Mouse (Mus musculus) heart, postnatal 10 days (tissue): Measurements from ENCODE around the gene Dab1. TPM values are rescaled to one million over a fixed set of nuclear protein-coding genes. Genes with fewer than 3 reads are reported as not detected.

Experiments
- DNase-seq, 2 experiments: peaks; one replicate each; pipeline ENCODE4 v3.0.0; 2021
- intact Hi-C: fragments of 180-260 bp; cut with DNase I; formaldehyde crosslinking; loops from one replicate; pipeline ENCODE4 v1.15.1; 2025
- total RNA-seq, 2 experiments: library from RNA; stranded (reverse); gene quantifications; 2 replicates each; pipeline ENCODE4 v1.2.3; 2021

Gene Dab1
- total RNA-seq, 2 experiments from 2014 or later, result 0.40 to 0.43 TPM

DNA sequence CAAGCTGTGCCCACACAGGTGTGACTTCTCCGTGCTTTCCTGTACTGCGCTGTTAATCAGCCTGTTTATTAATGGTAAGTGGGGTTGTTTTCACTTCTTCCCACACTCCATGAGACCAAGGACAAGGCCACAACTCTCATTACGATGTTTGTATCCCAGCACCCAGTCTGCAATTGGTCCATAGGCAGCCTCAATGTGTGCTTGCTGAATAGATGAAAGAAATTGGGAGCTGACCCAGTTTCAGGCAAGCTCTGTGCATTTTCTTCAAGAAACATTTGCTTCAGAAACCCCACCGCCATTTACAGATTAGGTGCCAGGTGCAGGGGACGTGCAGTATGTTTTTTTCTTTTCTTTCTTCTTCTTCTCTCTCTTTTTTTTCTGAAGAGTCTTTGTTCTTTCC is 447.7 kb downstream of the Dab1 start:
- intact Hi-C loops, result no loop called here
- DNase-seq, result no peak

DNA sequence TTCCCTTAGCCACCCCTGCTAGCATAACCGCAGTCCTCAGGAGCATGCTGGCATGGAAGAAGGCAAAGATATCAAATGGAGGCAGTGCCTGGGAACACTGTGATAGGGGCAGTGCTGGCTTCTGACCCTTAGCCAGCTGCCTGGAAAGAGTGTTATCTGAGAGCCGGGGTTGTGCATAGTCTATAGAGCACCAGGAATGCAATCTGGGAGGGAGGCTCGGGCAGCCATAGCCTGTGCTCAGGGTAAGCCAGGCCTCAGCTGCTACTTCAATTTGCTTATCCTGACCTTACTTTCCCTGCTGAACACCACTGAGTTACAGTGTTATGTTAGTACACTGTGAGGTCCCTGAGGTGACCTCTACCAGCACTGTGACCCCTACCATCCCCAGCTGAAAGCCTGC is 448.6 kb downstream of the Dab1 start:
- peak; percentile 4 to 14 for DNase-seq
- intact Hi-C loops, result no loop called here

DNA sequence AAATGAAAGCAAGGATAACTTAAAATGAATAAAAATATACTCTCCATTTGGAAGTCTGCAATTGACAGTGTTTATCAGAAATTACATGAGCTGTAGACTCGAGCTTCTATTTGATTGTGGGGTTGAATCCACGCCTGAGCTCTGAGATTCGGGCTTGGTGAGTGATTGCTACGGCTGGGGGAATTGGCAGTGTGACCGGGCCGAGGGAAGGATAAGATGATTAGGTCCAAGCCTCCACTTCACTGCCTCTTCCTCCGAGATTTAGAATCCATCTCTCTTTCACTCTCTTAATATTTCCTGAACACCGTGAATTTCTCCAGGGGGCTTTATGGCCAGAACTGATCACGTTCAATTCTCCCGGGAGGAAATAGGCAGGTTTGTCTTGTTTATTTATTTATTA is 452.1 kb downstream of the Dab1 start:
- intact Hi-C loops, result no loop called here
- DNase-seq, result no peak

DNA sequence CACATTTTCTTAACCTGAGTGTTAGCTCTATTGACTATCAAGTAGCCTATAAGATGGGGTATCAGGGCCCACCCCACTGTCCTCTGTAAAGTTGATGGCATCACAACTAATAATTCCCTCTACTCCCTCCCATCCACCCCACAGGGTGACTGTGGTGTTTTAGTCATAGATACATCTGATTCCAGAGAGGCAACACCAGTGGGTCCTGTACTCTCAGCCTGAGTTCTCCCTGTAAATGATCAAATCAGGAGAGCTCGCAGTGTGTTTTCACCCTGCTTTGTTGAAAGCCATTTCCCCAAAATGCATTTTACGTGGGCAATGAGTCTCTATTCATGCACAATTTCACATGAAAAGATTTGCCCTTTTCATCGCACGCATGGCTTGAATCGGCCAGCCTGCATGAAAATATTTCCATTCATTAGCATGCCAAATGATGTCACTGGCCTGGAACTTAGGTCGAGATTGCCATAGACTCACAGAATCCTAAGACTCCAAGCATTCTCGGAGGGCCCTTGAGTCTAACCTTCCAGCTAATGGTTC is 454.8 kb downstream of the Dab1 start:
- DNase-seq, result peak; percentile 26
- intact Hi-C loops, result no loop called here

DNA sequence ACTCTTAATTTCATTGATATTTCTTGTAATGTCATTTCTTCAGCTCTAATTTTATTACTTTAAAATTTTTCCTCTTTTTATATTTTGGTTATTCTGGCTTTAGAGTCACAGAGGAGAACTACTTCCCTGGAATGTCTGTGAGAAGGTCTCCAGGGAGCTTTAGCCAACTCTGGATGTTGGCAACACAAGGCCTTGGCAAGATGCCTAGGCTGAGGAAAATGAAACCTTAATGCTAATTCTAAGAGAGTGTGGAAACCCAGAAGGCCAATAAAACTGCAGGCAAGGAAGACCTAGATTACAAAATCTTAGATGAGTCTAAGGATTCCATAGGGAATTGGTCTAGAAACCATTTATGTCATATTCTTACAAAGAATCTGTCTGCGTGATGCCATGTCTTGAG is 458.6 kb downstream of the Dab1 start:
- intact Hi-C loops, result no loop called here

DNA sequence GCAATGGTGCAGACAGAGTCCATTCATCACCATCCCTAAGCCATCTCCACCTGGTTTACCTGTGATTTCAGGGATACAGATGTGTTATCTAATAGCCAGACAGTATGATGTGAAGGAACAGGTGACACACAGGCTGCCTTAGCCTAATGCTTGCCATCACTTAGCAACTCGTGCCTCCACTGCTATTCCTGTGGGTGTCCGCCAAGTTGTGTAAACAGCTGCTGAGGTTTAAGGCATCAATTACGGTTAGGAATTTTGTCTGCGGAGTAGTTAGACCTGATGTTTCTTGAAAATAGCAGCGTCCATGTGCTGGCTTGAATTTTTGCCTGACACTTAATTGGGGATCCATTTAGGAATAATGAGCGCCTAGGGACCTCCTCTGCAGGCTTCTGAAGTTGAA is 487.1 kb downstream of the Dab1 start:
- intact Hi-C loops, result no loop called here
- DNase-seq, result no peak

More for the DNA sequence above, 458.6 kb downstream of the Dab1 start:
- DNase-seq, result peak; percentile 29 to 43

DNA sequence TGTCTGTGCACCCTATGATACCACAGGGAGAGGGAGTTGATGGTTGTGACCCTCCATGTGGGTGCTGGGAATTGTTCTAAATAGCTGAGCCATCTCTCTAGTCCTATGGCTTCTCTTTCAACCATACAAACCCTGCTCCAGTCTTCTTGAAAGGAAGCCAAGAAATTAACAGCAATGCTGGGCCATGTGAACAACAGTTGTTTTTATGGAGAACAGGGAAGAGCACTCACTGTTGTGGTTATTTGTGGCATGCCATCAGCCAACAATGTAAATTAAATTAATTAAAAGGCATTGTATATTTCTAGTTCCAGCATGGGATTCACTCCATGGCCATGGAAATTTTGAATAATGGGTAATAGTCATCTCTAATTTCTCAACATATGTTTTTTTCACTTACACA is 492.5 kb downstream of the Dab1 start:
- no peak for DNase-seq
- intact Hi-C loops, result no loop called here

DNA sequence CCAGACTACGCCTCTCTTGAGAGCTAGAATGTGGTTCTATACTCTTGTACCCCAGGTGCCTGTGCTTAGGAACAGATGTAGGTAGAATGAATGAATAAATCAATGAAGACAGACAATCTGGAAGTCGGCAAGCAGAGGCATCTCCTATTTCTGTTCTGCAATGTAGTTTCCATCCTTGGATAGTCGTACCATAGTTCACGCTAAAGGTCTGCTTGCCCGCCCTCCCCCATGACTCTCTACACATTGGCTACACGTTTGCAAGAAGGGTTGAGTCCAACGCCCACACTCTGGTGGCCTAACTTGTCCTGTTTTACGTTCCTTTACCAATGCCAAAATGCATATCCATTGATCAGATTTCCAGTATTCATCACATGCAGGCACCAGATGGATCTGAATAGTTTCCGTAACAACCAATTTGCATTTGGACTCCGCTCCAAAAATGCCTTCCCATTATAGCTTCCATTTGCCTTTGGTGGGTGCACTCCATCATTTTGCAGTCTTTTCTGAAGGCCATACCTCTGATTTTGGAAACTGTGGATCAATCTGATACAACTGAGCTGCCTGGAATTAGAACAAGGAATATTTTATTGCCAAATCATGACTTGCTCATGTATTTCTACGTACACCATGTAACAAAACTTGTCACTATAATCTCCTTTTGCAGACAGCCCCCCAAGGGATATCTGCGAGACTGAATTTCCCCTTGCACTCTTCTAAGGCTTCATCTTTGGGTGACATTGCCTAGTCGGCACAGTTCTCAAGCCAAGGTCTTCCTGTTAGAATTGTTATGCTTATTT is 494.2 kb downstream of the Dab1 start:
- intact Hi-C loops, result no loop called here

DNA sequence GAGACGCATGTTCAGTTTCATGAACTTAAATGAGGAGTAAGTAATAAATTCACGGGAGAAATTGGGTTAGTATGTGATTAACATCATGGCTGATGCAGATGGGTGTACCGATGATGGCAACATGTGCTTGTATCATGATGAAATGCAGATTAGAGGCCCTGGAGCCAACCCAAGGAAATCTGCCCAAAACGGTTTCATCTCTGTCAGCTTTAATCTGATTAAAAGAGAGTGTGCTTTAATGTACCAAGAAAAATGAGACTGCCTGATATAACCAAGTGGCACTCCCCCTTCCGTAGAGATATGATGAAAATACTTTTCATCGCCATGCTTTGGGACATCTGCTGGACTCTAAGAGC is 494.8 kb downstream of the Dab1 start:
- no peak for DNase-seq
- intact Hi-C loops, result no loop called here

More for the DNA sequence above, 494.2 kb downstream of the Dab1 start:
- DNase-seq, result no peak

DNA sequence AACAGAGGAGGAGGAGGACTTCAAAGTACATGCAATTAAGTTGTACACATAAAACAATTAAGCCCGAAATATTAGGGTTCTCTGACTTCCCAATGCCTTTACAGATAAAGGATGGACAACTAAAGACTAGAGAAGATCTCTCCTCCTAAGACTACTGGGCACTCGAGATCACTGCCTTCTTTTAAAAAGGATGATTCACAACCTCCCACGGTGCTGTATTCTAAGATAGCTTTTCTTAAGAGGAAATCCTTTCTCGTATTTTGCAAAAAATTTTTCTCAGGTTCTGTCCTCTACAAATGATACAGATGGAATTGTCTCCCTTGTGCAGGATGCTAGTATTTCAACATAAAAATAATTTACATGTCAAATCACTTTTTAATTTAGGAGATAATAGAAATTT is 500.9 kb downstream of the Dab1 start:
- intact Hi-C loops, result no loop called here

DNA sequence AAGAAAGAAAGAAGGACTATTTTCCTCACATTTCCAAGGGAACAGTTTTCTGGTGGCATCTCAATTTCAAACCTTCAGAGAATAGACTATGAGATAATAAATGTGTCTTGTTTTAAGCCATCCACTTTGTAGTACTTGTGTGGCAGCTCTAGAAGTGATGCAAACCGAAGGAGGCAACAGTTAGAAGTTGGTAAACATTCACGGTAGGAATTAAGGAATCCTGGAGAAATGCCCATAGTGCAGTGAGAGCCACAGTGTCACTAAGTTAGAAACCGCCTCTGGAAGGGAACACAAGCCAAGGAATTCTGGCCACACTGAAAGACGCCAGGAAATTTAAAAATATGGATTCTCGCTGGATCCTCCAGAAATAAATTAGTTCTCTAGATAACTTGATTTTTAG is 502.8 kb downstream of the Dab1 start:
- peak in 1 of 2 experiments; percentile 3 for DNase-seq
- intact Hi-C loops, result no loop called here

More for the DNA sequence above, 500.9 kb downstream of the Dab1 start:
- DNase-seq, result no peak

DNA sequence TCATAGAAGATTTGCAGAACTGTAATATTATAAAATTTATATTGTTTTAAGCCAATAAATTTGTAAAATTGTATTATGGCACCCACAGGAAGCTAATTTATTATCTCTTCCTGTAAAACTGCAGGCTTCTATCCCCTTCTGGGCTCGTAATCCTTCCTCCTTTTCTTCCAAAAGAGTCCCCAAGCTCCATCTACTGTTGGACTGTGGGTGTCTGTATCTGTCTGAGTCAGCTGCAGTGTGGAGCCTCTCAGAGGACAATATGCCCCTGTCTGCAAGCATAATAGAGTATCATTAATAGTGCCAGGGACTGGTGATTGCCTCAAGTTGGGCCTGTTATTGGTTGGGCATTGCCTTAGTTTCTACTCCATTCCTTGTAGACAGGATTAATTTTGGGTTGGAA is 503.2 kb downstream of the Dab1 start:
- DNase-seq, result peak in 1 of 2 experiments; percentile 1
- intact Hi-C loops, result no loop called here

DNA sequence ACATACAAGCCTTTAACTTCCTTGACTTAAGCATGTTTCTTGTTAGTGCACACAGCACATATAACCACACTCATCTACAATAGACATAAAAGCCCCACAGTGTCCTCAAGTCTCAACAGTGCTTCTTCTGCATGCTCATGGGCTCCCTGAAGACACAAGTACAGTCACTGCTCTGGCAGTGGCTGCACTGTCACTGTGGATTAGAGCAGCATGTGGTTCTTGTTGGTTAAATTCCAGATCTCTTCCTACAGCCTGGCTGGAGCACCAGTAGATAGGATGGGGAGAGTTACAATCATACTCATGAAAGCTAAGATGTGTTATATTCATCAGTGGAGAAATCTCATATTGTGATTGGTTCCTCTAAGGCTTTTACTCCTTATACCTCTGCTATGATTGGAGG is 534.5 kb downstream of the Dab1 start:
- intact Hi-C loops, result no loop called here
- no peak for DNase-seq

DNA sequence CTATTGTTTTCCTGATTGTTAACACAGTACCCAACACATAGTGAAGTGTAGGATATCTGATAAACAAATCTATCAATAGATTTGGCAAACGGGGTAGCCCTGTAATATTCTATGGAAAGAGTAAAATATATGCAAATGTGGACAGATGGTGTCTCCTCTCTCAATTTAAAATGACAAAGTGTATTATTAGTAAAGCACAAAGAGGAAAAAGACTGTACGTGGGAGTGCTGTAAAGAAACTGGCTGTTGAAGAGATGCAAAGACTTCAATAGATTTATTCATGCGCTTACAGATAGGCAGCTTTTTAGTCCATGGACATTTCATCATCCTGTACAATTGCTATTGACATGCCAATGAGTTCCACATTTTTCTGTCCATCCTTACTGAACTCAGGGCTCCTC is 558.9 kb downstream of the Dab1 start:
- intact Hi-C loops, result no loop called here
- DNase-seq, result no peak

DNA sequence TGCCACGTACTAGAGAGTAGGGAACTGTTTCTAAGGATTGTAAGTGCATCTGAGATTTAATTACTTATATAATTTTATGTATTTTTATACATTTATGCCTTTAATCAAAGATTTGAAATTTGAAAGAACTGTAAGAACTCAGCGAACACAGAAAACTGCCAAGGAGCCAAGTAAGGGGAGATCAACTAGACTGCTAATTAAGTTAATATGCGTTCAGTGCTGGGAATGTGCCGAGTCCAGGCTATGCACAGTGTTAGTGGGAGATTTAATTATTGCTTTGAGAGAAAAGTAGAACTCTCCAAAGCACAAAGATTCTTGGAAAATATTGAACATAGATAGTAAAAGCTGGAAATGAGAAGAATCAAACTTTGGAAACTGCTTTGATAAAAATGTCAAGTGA is 567.2 kb downstream of the Dab1 start:
- DNase-seq, result no peak
- intact Hi-C loops, result no loop called here

DNA sequence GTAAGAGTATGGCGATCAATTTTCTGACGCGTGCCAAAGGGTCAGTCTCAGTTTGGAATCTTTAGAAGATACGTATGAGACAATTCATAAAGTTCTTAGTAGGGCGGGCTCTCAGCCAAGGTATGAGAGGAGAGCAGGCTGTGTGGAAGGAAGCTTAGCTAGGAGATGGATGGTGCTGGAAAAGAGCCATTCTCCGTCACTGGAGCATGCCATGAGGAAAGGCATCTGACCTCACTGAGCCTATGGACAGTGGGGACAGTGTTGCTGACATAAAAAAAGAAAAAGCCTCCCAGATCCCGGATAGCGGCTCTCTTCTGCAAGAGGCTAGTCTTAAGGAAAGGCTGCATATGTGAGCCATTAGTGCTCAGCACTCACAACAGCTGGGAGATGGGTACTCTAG is 579.5 kb downstream of the Dab1 start:
- intact Hi-C loops, result no loop called here
- DNase-seq, result no peak

DNA sequence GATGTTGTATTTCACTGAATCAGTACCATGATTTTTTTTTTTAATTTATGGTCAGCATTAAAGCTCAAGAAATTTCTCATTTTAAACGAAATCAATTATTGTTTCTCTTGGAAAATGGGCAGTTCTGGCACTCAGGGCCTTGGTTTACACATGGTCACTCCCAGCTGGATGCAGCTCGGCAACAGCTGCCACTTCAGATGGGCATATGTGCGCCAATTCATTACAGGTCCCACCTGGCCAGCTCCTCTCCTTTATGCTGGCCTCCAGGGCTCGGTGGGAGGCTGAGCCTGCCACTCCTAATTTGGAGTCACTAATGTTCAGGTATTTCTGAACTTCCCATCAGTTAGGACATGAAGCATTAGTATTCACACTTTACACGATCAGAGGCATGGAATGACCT is 582.5 kb downstream of the Dab1 start:
- intact Hi-C loops, result loop anchor here (10.0 kb wide), 1 partner anchor 693 kb away; no protein-coding TSS in a partner anchor
- DNase-seq, result no peak

DNA sequence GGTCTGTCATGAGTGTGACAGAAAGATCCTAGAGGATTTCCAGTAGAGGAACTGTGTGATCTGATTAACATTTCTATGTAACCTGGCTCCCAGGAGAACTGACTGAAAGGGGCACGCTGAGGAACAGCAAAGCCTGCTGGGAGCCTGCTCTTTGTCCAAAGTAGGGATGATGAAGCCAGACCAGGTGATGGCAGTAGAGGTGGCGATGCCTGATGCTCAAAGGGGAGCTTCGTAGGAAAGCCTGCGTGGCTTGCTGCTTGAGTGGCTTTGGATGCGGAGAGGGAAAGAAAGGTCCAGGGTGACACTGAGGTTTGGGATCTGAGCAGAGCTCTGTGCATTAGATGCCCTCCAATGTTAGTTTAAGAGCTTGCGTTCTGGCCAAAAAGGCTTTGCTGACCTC is 584.9 kb downstream of the Dab1 start:
- intact Hi-C loops, result loop anchor here (10.0 kb wide), 1 partner anchor 691 kb away; no protein-coding TSS in a partner anchor

DNA sequence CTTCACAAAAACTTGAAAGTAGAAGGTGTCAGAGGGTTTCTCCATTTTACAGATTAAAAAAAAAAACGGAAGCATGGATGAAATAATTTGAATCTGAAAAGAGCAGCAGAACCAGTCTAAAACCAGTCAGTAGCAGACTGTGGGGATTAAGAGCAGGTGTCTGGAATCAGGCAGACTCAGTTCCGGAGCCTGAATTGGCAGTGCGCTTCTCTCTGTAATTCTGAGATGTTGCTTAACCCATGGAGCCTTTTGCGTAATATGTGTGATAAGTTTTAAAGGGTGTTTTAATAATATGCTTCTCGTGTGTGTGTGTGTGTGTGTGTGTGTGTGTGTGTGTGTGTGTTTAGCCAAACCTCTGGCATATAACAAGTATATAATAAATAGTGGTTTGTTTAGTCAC is 587.5 kb downstream of the Dab1 start:
- intact Hi-C loops, result loop anchor here (10.0 kb wide), 1 partner anchor 688 kb away; no protein-coding TSS in a partner anchor
- no peak for DNase-seq

More for the DNA sequence above, 584.9 kb downstream of the Dab1 start:
- DNase-seq, result no peak

DNA sequence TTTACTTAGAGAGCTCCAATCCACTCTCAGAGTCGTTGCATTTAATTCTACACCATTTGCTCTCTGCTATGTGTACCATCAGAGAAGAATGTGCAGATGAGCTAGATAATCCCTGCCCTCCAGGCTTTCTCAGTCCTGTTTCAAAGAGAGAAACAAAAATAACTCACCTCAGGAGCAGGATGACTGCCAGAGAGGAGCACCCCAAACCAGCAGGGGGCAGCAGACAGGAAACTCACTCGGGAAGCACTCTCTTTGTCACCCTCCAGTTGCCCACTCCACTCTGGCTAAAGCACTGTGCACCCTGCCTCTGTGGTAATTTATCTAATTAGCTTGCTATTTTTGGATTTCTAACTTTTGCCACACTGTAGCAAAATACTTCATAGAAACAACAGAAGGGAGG is 589.9 kb downstream of the Dab1 start:
- DNase-seq, result peak in 1 of 2 experiments; percentile 27
- intact Hi-C loops, result loop anchor here (10.0 kb wide), 1 partner anchor 686 kb away; no protein-coding TSS in a partner anchor

DNA sequence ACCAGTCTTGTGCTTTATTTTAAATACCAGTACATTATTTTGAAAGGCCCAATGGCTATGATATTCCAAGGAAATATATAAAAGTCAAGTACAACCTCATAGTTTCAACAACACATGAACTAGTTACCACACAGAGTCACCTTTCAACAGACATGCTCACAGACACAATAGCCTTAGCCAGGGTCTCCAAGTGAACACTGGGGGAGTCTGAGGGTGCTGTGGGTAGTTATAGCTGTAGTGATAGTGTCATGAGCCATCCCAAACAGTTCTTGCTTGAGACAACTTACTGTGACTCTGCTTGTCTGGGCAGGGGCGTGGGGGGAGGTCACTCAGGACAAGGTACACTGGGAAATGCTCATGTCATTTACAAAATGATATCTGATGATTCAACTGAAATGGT is 591.6 kb downstream of the Dab1 start:
- DNase-seq, result no peak
- intact Hi-C loops, result no loop called here
